ENCODE assay signal across 14 mouse cellular contexts in the genomic region with DNA sequence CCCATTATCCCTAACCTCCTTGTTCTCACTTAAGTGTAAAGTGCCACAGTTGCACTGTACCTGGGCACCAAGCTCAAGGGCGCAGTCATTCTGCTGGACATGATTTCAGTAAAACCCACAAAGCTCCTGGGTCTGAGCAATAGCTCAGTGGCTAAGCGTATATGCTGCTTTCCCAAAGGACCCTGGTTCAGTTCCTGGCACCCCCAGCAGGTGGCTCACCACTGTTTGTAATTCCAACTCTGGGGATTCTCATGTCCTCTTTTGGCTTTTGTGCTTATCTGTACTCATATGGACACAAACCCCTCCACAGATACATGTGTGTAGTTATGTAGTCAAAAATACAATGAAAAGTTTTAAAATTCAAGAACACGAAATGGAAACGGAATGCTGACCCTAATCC. TPM values are rescaled to one million over a fixed set of nuclear protein-coding genes. Genes with fewer than 3 reads are reported as not detected.
DNase-seq lines count a peak whose midpoint lies in the region; ATAC-seq and TF ChIP-seq lines count a peak whose summit lies in the region.
"Had no signal": no experiment of that assay in that cellular context is flagged by ENCODE, and none has a peak within 500 bp of the region (broad histone marks: within the 10 kb centered on the region; RNA-seq: fewer than 3 reads in every experiment).

No protein-coding gene starts in this region.

- no peaks in the 10 kb centered on the region for H3K27me3 ChIP-seq in heart, embryonic 11.5 days (ENCODE audit: control insufficient read depth, insufficient read depth, low read length)
- no peaks in the 10 kb centered on the region for H3K27me3 ChIP-seq in lung, embryonic 14.5 days (ENCODE audit: insufficient read depth, low read length)
- H3K27me3 ChIP-seq in E14TG2a.4 (ENCODE audit: insufficient read depth, low read length): no peaks in the 10 kb centered on the region
- H3K27me3 ChIP-seq: heart, embryonic 15.5 days; limb, embryonic 13.5 days; midbrain, embryonic 12.5 days; Patski had no signal

- H3K36me3 ChIP-seq in heart, embryonic 11.5 days (ENCODE audit: control insufficient read depth, insufficient read depth, low read length): no peaks in the 10 kb centered on the region
- no peaks in the 10 kb centered on the region for H3K36me3 ChIP-seq in lung, embryonic 14.5 days (ENCODE audit: insufficient read depth)
- no peaks in the 10 kb centered on the region for H3K36me3 ChIP-seq in E14TG2a.4 (ENCODE audit: insufficient read depth, low read length)
- H3K36me3 ChIP-seq: heart, embryonic 15.5 days; limb, embryonic 13.5 days; midbrain, embryonic 12.5 days had no signal

- no peaks in the 10 kb centered on the region for H3K4me1 ChIP-seq in heart, embryonic 11.5 days (ENCODE audit: control insufficient read depth, insufficient read depth, low read length)
- H3K4me1 ChIP-seq in lung, embryonic 14.5 days (ENCODE audit: insufficient read depth): no peaks in the 10 kb centered on the region
- H3K4me1 ChIP-seq in lung, adult 2 months (ENCODE audit: control insufficient read depth, insufficient read depth, low read length): no peaks in the 10 kb centered on the region
- peaks cover 7% of the 10 kb centered on the region for H3K4me1 ChIP-seq in E14TG2a.4 (replicated peaks; ENCODE audit: low read depth, low read length)
- H3K4me1 ChIP-seq: heart, embryonic 15.5 days; limb, embryonic 13.5 days; midbrain, embryonic 12.5 days had no signal

- WGBS in heart, embryonic 11.5 days (ENCODE audit: insufficient replicate concordance): 69% methylated on average over 4 of the region's 4 CpGs
- 77% methylated on average over 4 of the region's 4 CpGs for WGBS in lung, embryonic 14.5 days
- 84% methylated on average over 4 of the region's 4 CpGs for WGBS in lung, adult 2 months

- no peaks in the 10 kb centered on the region for H3K9me3 ChIP-seq in heart, embryonic 11.5 days (replicated peaks; ENCODE audit: control insufficient read depth, low read length)
- no peaks in the 10 kb centered on the region for H3K9me3 ChIP-seq in lung, embryonic 14.5 days (ENCODE audit: low read depth, low read length)
- H3K9me3 ChIP-seq in E14TG2a.4 (ENCODE audit: low read length): no peaks in the 10 kb centered on the region
- H3K9me3 ChIP-seq: heart, embryonic 15.5 days; limb, embryonic 13.5 days; midbrain, embryonic 12.5 days had no signal

- H3K4me2 ChIP-seq in heart, embryonic 11.5 days: no peak overlapping the region
- H3K4me2 ChIP-seq in lung, embryonic 14.5 days: no peak overlapping the region
- H3K4me2 ChIP-seq: heart, embryonic 15.5 days; limb, embryonic 13.5 days; midbrain, embryonic 12.5 days had no signal

- no peak overlapping the region for H3K9ac ChIP-seq in heart, embryonic 11.5 days (ENCODE audit: low read depth, low read length)
- no peak overlapping the region for H3K9ac ChIP-seq in lung, embryonic 14.5 days
- H3K9ac ChIP-seq: heart, embryonic 15.5 days; limb, embryonic 13.5 days; midbrain, embryonic 12.5 days had no signal

- ATAC-seq in heart, embryonic 11.5 days (replicated peaks; ENCODE audit: insufficient number of reproducible peaks, low FRiP score, low TSS enrichment): no peak
- no peak for ATAC-seq in lung, embryonic 14.5 days (ENCODE audit: insufficient read depth)
- peak; percentile 52 for ATAC-seq in megakaryocyte progenitor cell, adult 5-6 weeks (replicated peaks; ENCODE audit: poor library complexity)
- ATAC-seq: Patski had no signal

- no peak overlapping the region for H3K4me3 ChIP-seq in heart, embryonic 11.5 days (ENCODE audit: low read depth, low read length)
- H3K4me3 ChIP-seq in lung, embryonic 14.5 days (ENCODE audit: low read depth, low read length): no peak overlapping the region
- H3K4me3 ChIP-seq in lung, adult 2 months (replicated peaks; ENCODE audit: extremely low read depth, low read depth, low read length): no peak overlapping the region
- no peak overlapping the region for H3K4me3 ChIP-seq in E14TG2a.4 (replicated peaks; ENCODE audit: low read length)
- H3K4me3 ChIP-seq: heart, embryonic 15.5 days; limb, embryonic 13.5 days; midbrain, embryonic 12.5 days had no signal

- peak; percentile 41 for TF ChIP-seq CTCF in lung, embryonic 14.5 days (IDR thresholded peaks at IDR 0.05; ENCODE audit: low read depth)
- TF ChIP-seq CTCF in lung, adult 2 months (IDR thresholded peaks at IDR 0.05; ENCODE audit: insufficient read depth, low read length): no peak
- peak; percentile 82 for TF ChIP-seq CTCF in E14TG2a.4 (conservative IDR thresholded peaks at IDR 0.05; ENCODE audit: low read length)

- peak; percentile 5 for DNase-seq in heart, postnatal 4 days
- DNase-seq in lung, embryonic 14.5 days: peak; percentile 18
- no peak for DNase-seq in lung, adult 2 months
- no peak for DNase-seq in frontal cortex, adult 2 months (ENCODE audit: extremely low spot score in 1 of 2, low spot score in 1 of 2)
- no peak for DNase-seq in urinary bladder, adult 2 months (ENCODE audit: low spot score)
- DNase-seq: kidney, adult 18-20 months had no signal

- TF ChIP-seq POLR2A in lung, adult 2 months (IDR thresholded peaks at IDR 0.05; ENCODE audit: borderline replicate concordance, extremely low read depth, low read depth, low read length): no peak

- no peak overlapping the region for H3K27ac ChIP-seq in heart, embryonic 11.5 days (ENCODE audit: low read depth, low read length)
- H3K27ac ChIP-seq in lung, embryonic 14.5 days (ENCODE audit: low read depth): no peak overlapping the region
- H3K27ac ChIP-seq: heart, embryonic 15.5 days; limb, embryonic 13.5 days; midbrain, embryonic 12.5 days had no signal

RNA-seq across cellular contexts. Expression of a gene that starts 21.3 kb away (rescaled TPM):
- not detected for total RNA-seq in heart, postnatal 4 days (2021)
- not detected in 2 replicates for polyA plus RNA-seq in heart, embryonic 11.5 days (2014; fragmentation: Nextera tagmentation; extraction: Ambion mirVana)
- not detected in 2 replicates for polyA plus RNA-seq in lung, embryonic 14.5 days (2014; fragmentation: Nextera tagmentation; extraction: Ambion mirVana)
- not detected in 2 replicates for polyA plus RNA-seq in lung, adult 2 months (2012; rRNA removed)
- not detected in 2 replicates for total RNA-seq in megakaryocyte progenitor cell, adult 5-6 weeks (2015)
- not detected in 2 replicates for total RNA-seq in megakaryocyte progenitor cell, adult 5-6 weeks (2017)
- not detected in 2 replicates for polyA plus RNA-seq in frontal cortex, adult 2 months (2012; rRNA removed)
- polyA plus RNA-seq in urinary bladder, adult 2 months (2012; rRNA removed): not detected in 2 replicates
- polyA plus RNA-seq: embryonic facial prominence, embryonic 14.5 days; heart, embryonic 15.5 days; limb, embryonic 13.5 days; midbrain, embryonic 12.5 days; Patski had no signal

RNA-seq across cellular contexts. Expression of a gene that starts 44.3 kb away (rescaled TPM):
- 10 to 100 TPM; 13.6 to 17.6 TPM for total RNA-seq in heart, postnatal 4 days (2021)
- 19.8 and 22.5 TPM in 2 replicates for polyA plus RNA-seq in heart, embryonic 11.5 days (2014; fragmentation: Nextera tagmentation; extraction: Ambion mirVana)
- polyA plus RNA-seq in lung, embryonic 14.5 days (2014; fragmentation: Nextera tagmentation; extraction: Ambion mirVana): 18.9 and 21.8 TPM in 2 replicates
- 9.1 and 12.2 TPM in 2 replicates for polyA plus RNA-seq in lung, adult 2 months (2012; rRNA removed)
- total RNA-seq in megakaryocyte progenitor cell, adult 5-6 weeks (2015): 18.6 and 22.6 TPM in 2 replicates
- 68.1 and 71.4 TPM in 2 replicates for total RNA-seq in megakaryocyte progenitor cell, adult 5-6 weeks (2017)
- 6.0 and 6.8 TPM in 2 replicates for polyA plus RNA-seq in frontal cortex, adult 2 months (2012; rRNA removed)
- polyA plus RNA-seq in urinary bladder, adult 2 months (2012; rRNA removed): 19.2 and 22.3 TPM in 2 replicates

RNA-seq across cellular contexts. Expression of a gene that starts 54.4 kb away (rescaled TPM):
- total RNA-seq in heart, postnatal 4 days (2021): 1 to 10 TPM; 8.4 to 8.8 TPM
- 8.8 and 11.1 TPM in 2 replicates for polyA plus RNA-seq in heart, embryonic 11.5 days (2014; fragmentation: Nextera tagmentation; extraction: Ambion mirVana)
- polyA plus RNA-seq in lung, embryonic 14.5 days (2014; fragmentation: Nextera tagmentation; extraction: Ambion mirVana): 13.5 and 14.5 TPM in 2 replicates
- 1.8 and 4.4 TPM in 2 replicates for polyA plus RNA-seq in lung, adult 2 months (2012; rRNA removed)
- 16.8 and 20.3 TPM in 2 replicates for total RNA-seq in megakaryocyte progenitor cell, adult 5-6 weeks (2015)
- 5.3 and 6.7 TPM in 2 replicates for total RNA-seq in megakaryocyte progenitor cell, adult 5-6 weeks (2017)
- 10.9 and 11.0 TPM in 2 replicates for polyA plus RNA-seq in frontal cortex, adult 2 months (2012; rRNA removed)
- polyA plus RNA-seq in urinary bladder, adult 2 months (2012; rRNA removed): 10.2 and 12.1 TPM in 2 replicates

Comparison
In these comparisons a context has a peak if more than half of its experiments do, and no peak if none do; other contexts are left out.
1. DNase-seq: peak in heart, postnatal 4 days (single experiment) and lung, embryonic 14.5 days (single experiment); none in lung, adult 2 months (single experiment), frontal cortex, adult 2 months (0 of 2) and urinary bladder, adult 2 months (single experiment).